Mouse (Mus musculus) monocyte, adult 5-6 weeks (primary cell): Measurements from ENCODE around the gene Hmgcs1. TPM values are rescaled to one million over a fixed set of nuclear protein-coding genes. Genes with fewer than 3 reads are reported as not detected.
"Not testable (repeated sequence)": the region's sequence is repeated elsewhere in the genome, so short reads cannot be mapped to it uniquely, and the experiment has no call there.

Experiments
- ATAC-seq: fragments of 153-309, 156-312 bp; replicated peaks from 2 replicates; pipeline ENCODE4 v1.8.0; 2017; ENCODE audit warnings: mild to moderate bottlenecking; ENCODE audit not compliant: low TSS enrichment, insufficient number of reproducible peaks, severe bottlenecking, poor library complexity, low FRiP score
- total RNA-seq: library from RNA; stranded (forward); fragments of 200-1000, 200-491, 200-594 nt; gene quantifications from 3 replicates; pipeline ENCODE4 v1.2.3, GENCODE M21; 2017

Hmgcs1 gene
- 42.9 to 60.0 TPM (median 53.2 TPM) in 3 replicates for total RNA-seq

DNA sequence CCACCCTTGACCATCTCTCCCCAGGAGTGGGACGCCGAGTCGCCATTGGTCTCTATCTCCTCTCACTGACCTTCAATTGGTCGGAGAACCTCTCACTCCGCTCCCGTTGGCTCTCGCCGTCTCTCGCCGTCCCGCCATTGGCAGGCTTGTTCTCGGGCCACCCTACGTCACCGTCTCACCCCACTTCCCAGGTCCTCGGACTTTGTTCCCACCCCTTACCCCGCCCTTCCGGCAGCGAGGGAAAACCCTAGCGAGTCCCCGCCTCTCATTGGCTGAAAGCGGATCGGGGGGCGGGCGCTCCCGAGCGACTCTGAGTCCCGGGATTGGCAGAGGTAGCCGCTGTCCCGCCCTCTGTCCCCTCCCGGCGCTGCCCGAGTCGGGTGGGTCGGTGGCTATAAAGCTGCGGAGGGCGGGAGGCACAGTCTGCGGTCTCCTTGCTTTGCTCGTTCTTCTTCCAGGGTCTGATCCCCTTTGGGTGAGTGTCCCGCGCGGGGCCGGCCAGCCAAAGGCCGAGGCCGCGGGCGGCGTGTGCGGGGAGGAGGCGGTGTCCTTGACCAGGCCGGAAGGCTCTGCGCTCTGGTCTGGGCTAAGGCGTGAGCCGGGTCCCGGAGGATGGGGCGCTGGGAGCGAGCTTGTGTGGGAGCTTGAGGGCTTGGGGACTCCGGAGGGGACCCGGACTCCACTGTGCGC, at the start of gene Hmgcs1:
Gene Hmgcs1 (plus strand): TSS at position 341 of the 690 bp plus-strand sequence.
- ATAC-seq = peak; percentile 100

DNA sequence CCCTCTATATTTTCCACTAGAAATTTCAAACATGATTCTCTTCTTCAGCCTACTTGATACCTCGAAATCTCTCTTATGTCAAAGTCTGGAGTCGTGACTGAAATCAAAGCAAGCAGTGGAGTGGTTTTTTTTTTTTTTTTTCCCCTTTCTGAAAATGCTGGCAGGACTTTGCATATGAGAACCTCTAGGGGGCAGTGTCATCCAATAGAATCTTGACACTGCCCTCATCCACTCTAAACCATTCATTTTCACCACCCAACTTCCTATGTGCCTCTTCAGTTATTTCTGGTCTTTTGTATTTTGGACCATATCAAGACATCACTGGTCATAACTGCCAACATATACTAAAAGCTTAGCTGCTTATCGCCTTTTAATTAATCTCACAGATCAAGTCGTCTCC, 49.7 kb upstream of the Hmgcs1 start:
- no peak for ATAC-seq

DNA sequence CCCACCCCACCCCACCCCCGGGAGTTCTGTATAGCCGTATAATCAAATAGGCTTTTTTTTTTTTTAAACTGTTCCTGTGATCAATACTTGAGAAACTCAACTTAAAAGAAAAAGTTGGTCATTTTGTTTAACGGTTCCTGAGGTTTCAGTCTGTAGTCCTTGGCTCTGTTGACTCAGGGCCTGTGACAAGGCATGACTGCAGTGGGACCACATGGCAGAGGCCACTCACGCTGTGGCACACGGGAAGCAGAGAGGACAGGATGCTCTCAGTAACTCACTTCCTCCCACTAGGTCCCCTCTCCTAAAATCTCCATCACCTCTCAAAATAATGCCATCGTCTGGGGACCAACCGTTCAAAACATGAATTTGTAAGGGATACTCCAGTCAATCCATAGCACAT, 49.0 kb upstream of the Hmgcs1 start:
- no peak for ATAC-seq

DNA sequence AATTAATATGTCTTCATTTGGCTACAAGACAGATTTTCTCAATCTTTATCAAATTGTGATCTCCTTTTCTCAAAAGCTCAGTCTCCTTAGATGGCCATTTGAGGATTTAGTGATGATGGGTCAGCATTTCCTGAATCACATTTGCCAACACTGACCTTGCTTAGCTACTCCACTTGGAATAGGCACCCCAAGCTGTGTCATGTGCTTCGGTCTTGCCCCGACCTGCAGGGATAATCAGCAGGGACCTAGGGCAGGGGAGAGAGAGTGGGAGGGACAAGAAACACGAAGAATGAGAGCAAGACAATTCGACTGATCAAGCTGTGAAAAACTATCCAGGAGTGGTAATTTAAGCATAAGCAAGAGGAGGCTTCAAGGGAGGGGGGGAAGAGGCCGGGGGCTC, 45.4 kb upstream of the Hmgcs1 start:
- ATAC-seq = no peak

DNA sequence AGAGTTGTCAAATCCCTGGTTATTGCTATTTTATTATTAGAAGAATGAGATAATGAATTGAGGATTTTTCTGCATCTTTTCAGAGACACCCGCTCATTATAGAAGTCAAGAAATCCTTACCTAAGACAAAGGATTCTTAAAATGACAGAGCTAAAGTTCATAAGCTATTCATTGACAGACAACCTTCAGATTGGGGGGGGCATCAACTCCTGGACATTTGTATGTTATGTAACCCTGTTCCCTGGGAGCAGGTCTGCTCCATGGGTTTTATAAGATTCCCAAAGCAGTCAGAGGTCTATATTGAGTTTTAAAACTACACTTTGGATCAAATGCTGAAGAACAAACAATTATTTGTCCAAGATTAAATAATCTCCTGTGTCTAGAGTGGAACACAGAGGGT, 43.7 kb upstream of the Hmgcs1 start:
- ATAC-seq = no peak

DNA sequence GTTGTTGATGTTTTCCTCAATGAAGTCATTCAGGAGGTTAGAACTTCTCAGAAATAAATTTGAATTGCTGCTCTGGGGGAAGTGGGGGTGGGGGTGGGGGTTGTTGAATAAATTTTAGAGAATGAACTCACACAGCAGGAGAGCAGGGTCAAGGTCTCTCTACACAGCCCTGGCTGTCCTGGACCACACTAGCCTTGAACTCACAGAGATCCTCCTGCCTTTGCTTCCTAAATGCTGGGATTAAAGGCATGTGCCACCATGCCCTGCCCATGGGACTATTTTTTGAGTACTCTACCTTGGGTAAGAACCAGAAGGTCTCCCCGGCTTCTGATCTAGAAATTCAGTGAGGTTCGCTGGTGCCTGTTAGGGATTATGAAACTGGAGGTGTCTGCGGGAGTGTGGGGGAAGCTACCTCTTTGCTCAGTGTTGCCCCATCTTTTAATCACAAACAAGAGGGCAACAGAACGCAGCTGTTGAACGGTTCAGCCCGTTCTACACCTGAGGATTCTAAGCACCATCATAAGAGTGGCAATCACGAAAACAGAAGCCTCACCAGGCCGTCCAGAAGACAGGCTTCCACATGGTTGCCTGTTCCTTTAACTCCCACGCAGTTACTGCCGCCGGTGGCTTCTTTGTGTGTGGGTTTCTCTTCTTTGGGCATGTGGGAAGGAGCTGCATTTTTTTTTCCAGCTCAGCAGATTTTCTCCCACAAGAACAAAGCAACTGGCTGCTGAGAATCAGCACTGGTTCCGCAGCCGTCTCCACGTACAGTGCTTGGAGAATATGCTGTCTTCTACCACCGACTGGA, 41.1 kb upstream of the Hmgcs1 start:
- no peak for ATAC-seq

DNA sequence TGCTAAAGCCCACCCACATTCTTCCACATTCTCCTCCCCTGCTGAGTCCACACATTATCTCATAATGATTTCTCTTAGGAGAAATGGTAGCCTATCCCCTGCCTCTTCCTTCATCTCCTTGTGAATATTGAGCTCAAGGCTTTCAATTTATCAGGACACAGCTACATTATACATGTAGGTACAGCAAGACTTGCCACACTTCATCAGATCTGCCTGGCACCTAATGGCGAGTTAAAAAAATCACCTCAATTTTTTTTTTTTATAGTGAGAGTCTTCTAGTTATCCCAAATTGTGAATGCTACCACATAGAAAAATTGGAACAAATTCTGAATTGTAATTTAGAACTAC, 40.5 kb upstream of the Hmgcs1 start:
- no peak for ATAC-seq

DNA sequence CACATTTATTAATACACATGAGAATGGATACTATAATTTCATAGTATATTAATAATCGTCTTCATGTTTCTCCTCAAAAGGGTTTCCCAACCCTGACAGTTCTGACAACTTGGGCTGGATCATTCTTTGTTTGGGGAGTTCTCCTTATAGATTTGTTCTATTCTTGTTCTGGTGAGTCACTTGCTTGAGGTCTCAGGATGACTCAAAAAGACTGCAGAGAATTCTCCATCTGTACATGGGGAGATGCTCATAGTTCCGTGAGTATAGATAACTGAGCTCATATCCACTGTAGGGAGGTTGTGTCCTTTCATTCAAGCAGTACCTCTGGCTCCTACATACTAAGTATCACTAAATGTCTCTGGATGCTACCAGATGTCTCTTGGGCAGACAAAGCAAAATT, 35.4 kb upstream of the Hmgcs1 start:
- ATAC-seq = no peak

DNA sequence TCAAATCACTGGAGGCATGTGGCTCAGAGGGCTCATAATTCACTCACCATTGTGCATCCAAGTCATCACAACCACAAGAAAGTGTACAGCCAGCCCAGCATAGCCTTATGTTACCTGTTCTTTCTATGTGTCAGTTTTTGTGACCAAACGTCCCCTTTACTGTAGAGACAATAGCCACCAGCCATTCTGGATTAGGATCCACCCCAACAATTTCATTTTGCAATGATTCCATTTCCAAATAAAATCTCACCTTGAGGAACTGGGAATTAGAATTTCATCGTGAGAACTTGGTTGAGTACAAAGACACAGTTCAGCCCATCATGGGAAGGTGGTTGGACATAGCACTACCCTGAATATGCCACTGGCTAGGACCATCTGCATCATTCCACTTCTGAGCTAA, 33.9 kb upstream of the Hmgcs1 start:
- ATAC-seq = no peak

DNA sequence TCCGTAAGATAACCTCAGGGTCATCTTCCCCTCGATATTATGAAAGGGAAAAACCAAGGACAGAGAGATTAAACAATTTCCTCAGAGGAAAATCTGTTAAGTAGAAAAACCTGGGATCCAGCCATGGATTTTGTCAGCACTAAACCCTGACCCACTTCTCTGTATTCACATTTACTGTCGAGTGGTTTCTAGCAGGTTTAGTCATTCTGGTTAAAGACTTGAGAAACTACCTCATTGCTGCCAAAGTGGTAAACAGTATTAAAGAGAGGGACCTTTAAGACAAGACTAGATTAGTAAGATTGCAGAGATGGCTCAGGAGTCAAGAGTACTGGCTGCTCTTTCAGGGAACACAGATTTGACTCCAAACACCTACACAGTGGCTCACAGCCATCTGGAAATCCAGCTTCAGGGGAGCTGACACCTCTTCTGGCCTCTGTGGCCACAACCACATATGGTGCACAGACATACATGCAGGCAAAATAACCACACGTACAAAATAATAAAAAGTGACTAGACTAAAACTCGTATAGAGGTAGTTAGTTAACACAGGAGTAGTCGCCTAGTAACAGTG, 33.2 kb upstream of the Hmgcs1 start:
- ATAC-seq = no peak

DNA sequence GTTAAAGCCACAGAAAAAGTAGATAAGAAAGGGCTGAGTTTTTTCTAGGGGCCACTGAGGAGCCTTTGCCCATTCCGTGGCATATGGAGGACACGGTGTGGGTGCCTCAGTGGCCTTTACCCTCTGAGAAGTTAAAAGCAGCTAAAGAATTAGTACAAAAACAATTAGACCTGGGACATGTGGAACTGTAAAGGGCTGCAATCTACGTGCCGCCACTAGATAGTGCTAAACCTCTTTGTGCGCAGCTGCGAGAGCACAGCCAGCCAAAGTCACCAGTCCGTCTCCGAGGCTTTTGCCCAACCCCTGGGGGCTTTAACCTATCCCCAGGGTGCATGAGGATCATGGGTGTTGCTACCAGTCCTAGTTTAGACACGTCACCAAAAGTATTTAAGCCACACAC, 28.8 kb upstream of the Hmgcs1 start:
- ATAC-seq = not testable (repeated sequence)

DNA sequence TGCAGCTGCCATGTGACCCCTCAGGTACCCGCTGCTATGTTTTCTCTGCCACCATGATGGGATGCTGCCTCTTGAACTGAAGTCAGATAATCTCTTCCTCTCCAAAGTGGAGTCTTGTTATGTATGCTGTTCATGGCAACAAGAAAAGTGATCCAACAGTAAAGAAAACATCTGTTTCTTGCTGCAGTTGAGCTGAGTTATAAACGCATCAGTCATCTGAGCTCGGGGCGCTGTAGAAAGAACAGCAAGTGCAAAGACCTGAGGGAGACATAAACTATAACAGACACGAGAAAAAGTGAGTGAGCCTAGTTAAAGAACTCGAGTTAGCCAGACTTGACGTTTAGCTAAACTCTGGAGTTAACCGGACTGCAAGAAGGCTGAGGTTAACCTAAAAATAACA, 11.4 kb upstream of the Hmgcs1 start:
- no peak for ATAC-seq

DNA sequence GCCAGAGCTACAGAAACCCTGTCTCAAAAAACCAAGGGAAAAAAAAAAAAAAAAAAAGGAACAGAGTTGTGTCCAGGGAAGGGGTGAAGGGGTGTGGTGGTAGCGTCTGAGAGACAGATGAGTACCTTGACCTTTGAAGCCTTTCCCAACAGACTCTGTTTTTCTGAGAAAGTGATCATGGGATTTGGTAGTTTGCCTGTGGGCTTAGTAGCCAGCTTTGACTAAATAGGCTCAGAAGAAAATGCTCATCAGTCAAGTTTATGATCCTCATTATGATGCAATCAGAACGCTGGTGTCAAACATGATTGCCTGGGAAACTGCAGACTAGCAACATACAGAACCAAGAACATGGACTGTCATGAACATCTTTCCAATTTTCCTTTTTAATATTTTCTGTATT, 10.5 kb upstream of the Hmgcs1 start:
- no peak for ATAC-seq

DNA sequence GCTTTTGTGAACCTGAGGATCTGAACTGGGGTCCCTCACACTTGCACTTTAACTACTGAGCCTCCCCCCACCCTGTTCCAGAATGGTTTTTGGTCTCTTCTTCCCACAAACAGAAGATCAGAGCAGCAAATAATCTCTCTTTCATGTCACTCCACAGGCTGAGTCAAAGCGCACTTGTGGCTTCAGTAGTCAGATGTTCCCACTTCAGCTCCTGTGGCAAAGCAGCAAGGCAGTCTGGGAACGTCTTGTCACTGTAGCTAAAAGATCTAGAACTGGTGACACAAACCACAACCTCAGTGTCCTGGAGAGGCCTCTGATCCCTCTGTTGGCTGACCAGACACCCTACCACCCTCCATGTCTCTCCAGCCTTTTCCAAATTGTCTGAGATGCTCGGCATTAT, 9.0 kb upstream of the Hmgcs1 start:
- ATAC-seq = no peak

DNA sequence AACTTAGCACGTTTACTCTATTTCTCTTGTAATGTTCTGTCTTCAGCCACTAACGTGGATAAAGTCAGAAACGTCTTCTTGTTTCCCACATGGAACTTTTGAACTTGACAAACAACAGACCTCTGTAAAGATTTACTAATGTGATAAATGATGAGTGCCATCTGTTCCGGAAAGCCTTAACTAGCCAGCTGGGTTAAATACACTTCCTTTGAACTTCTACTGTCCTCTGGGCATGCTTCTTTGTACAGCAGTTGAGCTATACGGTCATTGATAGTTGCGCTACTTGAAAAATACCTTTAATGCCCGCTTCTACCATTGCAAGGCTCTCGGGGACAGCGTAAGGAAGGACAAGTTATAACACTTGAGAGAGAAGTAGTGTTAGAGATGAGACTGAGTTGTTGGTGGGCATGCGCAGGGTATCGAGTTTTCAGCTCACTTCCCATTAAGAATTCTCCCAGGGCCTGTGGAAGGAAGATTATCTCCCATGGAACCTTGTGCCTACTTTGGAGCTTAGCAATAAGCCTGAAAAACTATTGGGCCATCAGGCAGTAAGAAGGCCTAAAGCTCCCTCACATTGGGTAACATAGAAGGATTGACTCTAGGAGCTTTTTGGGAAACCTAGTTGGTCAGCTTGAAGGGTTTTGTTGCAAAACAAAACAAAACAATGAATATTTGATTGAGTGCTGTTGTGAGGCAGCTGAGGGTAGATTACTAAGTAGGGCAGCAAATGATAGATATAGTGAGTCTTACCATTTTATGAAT, 5.6 kb upstream of the Hmgcs1 start:
- ATAC-seq = no peak

DNA sequence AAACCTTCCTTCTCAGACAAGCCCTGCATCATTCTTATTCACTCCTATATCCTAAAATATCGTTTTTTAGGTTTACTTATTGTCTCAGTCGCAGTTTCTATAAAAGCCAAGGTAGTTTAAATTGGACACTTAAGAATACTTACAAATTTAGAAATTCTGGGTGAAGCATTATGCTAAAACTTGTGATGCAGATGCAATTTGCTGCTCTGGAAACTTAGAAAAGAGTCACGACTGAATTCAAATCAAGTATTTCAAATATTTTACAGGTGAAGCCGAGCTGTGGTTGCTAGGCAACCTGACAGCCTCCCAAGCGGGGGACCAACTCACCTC, 505 bp upstream of the Hmgcs1 start:
- no peak for ATAC-seq

DNA sequence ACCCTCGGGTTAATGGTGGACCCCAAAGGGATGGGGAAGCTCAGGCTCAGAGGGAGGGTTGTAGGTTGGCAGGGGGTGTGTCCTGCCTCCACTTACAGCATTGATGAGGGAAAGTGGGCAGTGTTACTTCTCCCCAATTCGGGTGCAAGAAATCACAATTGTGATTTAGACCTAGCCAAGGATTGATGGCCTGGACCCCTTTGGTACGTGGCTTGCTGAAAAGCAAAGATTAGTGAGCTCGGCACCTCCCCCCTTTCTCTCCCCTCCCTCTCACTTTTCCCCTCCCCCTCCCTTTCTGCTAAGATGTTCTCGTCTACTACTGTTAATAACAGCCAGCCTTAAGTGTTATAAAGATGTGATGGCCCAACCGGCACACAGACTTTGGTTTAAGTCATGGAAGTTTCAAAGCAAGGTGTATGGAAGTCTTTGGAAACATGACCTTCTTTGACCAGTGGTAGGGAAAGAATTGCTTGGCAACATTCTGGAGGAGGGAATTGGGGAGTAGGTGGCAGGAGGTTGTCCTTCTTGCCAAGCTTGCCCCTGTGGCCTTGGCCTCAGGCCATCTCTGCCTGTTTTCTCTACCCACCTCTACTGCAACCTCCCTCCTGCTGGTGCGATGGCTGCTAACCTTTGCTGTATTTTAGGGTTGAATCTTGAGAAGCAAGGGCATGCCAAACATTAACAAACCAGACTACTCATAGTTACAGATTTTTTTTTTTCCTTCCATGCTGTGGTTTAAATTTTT, 869 bp downstream of the Hmgcs1 start:
- ATAC-seq = peak; percentile 1; the same call in 1 of the 2 replicates

DNA sequence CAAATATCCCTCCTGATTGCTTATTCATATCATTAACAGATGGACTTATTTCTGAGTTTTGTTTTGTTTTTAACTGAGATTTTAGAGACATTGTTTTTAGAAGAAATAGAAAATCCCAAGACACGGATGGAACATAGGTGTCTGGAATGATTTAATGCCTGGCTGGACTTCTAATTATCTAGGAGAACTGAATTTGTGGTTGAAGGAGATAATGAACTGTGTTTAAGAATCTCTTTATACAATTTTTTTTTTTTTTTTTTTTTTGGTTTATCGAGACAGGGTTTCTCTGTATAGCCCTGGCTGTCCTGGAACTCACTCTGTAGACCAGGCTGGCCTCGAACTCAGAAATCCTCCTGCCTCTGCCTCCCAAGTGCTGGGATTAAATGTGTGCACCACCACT, 1.8 kb downstream of the Hmgcs1 start:
- not testable (repeated sequence) for ATAC-seq

DNA sequence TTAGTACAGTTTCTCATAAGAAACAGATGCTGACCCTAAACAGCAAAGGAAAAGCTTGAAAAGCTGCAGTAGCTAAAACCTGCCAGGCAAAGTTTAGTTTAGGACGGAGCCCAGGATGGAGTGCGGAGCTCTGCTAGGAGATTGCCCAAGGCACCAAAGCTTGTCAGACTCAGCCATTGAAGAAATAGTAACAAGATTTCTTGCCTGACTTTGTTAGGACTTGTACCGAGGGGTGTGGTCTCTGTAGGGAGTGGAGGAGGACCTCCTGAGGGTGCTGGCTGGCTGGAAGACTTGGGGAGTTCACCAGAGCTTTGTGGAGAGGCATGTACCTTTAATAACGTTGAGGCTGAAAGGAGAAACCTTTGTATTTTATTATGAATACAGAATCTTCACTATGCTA, 5.5 kb downstream of the Hmgcs1 start:
- no peak for ATAC-seq
